Mouse (Mus musculus) lung, postnatal 14 days (tissue): ENCODE measurements around the gene Olfr1177-ps.

Experiments used
- DNase-seq: peaks from one replicate; pipeline ENCODE4 v3.0.0; 2021

Olfr1177-ps gene

DNA sequence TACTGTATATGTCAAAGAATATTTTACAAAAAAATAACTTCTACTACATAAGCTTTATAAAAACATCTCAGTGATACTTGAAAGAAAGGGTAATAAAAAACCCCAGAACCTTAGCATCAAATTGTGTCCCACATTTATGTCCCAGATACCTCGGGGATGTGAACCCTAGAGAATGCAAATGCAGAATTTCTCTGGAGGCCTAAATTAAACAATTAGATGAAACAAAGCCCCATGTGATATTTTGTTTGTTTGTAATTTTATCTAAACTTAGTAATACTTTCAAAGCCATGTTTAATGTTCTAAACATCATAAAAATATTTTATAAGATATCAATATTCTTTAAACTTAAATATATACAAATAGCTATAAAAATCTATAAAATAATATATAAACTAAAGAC lies at the start of gene Olfr1177-ps:
Olfr1177-ps (minus strand) TSS at position 101 of the 400 bp plus-strand sequence.
- DNase-seq: no peak

DNA sequence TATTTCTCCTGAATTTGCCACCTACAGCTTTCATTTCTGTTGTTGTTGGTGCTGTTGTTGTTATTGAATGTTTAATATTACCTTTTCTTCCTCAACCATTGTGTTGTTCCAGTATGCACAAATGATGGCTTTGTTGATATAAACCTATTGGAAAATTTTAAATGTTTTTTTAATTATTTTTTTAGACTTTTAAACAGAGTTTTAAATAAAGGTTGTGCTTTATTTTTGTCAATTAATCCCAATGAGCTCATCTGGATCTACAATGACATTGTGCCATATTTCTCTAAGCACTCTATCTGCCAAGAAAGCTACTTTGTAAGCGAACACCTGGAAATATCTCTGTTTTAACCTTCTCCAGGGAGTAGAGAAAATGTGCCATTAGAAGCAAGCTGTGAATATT lies 40.5 kb upstream of the Olfr1177-ps start, which contains the start of gene Olfr1178:
Olfr1178 (plus strand) TSS at position 301 of the 400 bp plus-strand sequence.
- DNase-seq: no peak

DNA sequence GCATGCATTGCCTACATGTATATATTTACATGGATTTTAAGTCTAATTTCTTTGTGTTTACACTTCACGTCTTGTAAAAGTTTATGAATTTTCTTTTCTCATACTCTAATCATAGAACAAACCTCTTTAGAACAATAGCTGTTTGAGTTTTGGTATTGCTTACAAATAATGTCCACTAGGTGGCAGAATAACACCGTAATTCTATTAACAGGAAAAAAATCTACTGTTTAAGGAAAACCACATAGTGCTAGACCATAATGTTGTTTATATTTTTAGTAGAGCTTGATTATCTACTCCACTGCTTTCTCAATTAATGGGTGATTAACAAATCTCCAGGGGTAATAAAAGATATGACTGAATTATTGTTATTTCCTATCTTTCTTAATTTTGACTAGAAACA lies 10.0 kb upstream of the Olfr1177-ps start:
- DNase-seq: no peak

DNA sequence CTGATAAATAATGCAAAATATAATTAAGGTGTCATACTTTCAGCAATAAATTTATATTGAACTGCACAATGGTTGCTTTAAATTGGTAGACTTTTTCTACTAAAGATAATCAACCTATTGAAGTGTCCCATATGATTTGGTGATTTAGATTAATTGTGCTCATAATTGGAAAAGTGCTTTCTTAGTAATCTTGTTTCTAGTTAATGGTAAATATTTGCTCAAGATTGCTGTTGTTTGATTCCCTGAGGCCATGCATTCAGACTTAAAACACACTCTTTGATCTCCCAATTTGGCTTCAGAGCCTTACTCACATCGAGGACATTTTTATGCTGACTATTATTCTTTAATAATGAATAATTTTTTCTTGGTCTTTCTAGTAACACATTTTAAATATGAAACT lies 9.9 kb downstream of the Olfr1177-ps start, which contains the start of gene Olfr1176:
Olfr1176 (plus strand) TSS at position 301 of the 400 bp plus-strand sequence.
- no peak for DNase-seq

DNA sequence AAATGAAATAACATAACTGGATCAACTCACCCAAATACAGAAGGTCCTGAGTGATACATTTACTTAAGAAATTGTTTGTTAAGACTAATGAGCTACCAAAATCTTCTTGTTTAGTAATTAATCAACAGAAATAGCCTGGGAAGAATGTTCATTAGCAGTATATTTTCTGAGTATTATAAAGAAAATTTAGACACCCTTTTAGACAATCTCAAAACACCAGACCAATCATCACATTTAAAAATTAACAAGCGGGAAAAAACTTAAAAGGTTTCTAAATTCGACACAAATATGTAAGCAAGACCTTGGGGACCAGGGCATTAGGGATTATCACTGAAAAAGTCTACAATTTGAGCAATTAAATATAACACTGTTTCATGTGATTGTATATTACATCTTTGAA lies 19.2 kb downstream of the Olfr1177-ps start, which contains the start of gene Olfr1175-ps:
Olfr1175-ps (minus strand) TSS at position 101 of the 400 bp plus-strand sequence.
- no peak for DNase-seq

DNA sequence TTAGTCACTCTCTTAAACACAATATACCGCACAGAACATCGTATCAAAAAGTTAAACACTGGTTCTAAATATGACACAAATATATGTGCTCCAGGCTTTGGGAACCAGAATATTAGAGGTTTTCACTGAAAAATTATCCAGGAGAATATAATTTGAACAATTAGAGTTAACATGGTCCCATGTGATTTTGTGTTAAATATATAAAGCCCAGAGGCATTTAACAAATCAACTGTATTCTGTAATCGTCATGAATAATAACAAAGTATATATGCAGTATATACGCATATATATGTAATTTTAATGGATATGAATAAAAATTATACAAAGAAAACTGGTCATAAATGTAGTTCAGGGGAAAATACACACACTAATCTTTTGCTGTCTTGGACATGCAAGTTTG lies 31.3 kb downstream of the Olfr1177-ps start, which contains the start of gene Olfr1174-ps:
Olfr1174-ps (minus strand) TSS at position 101 of the 400 bp plus-strand sequence.
- DNase-seq: no peak
